Mouse (Mus musculus) left cerebral cortex, adult 2 months (tissue): Measurements from ENCODE around the gene Wsb2. TPM values are rescaled to one million over a fixed set of nuclear protein-coding genes. Genes with fewer than 3 reads are reported as not detected.

Source experiments
- DNase-seq, 2 experiments: peaks; one replicate each; pipeline ENCODE4 v3.0.0; 2021 to 2022; ENCODE audit warnings: low spot score in 2 of 2, mixed read lengths in 1 of 2; ENCODE audit errors: extremely low spot score in 1 of 2
- H3K27ac ChIP-seq: fragments of 200-600 bp; 2 replicates; pipeline ENCODE4 v1.8.1; 2022
- H3K4me3 ChIP-seq: fragments of 200-600 bp; 2 replicates; pipeline ENCODE4 v1.8.1; 2022
- CTCF ChIP-seq: fragments of 200-600 bp; IDR thresholded peaks from 2 replicates; pipeline ENCODE4 v1.8.1; 2022; ENCODE audit warnings: antibody characterized with exemption, mild to moderate bottlenecking, moderate library complexity
- intact Hi-C: fragments of 180-260 bp; cut with DNase I; formaldehyde crosslinking; loops from one replicate; pipeline ENCODE4 v1.15.1; 2025
- long read RNA-seq, 2 experiments: library from polyadenylated mRNA; stranded (forward); transcript quantifications; one replicate each; pipeline ENCODE4 v2.0.0; 2021; ENCODE audit warnings: borderline mapping rate in 2 of 2
- total RNA-seq, 2 experiments: library from RNA; stranded (reverse); gene quantifications; 2 replicates each; pipeline ENCODE4 v1.2.3; 2021

Wsb2 gene
- 100 to 1,000 TPM; 302 TPM for total RNA-seq
- long read RNA-seq, experiment 1, transcript Wsb2-201 (9 exons, 2,421 nt), result major isoform, 805 of 905 reads
- long read RNA-seq, experiment 1, partial matches to known transcripts, result 36 of 905 reads
- long read RNA-seq, experiment 1, other reads (novel, unspliced or antisense), result 55 of 905 reads
- long read RNA-seq, experiment 2, transcript Wsb2-203 (2 exons, 3,357 nt), result minor isoform, 6 of 774 reads
- long read RNA-seq, experiment 2, transcript Wsb2-201 (9 exons, 2,421 nt), result major isoform, 718 of 774 reads
- long read RNA-seq, experiment 2, partial matches to known transcripts, result 24 of 774 reads
- long read RNA-seq, experiment 2, other reads (novel, unspliced or antisense), result 23 of 774 reads

GRCm38 (mm10) chr5:117357129-117357477 lies at the start of gene Wsb2:
Gene Wsb2, plus strand, starts transcription at chr5:117357304.
- peak; percentile 85 to 86 for DNase-seq
- Histone ChIP-seq H3K27ac (peak within 1 kb of the TSS; percentile 99), H3K4me3 (peak within 1 kb of the TSS; percentile 90)
- no peak for TF ChIP-seq CTCF
- intact Hi-C loops, result loop anchor here (1.0 to 5.0 kb wide), 3 partner anchors 38 to 115 kb away; partner anchors contain the start of gene Vsig10

DNA sequence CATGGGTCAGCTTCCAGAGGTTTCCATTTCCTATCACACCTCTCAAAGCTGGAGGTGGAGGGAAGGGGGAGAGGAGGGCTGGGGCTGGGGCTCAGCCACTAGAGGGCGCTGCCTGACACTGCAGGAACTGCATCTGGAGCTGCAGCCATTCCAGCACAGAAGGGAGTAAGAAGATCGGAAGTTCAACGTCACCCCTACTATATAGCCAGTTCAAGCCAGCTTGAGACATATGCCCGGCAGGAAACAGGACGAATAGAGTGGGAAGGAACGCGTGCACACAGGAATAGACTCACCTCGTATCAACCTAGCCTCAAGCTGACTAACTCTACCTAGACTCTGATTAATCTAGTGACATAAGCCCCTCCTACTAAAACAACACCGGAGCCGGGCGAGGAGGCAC lies 49.4 kb upstream of the Wsb2 start:
- no peak overlapping the region for H3K27ac ChIP-seq
- intact Hi-C loops, result loop anchor here (5.0 kb wide), 3 partner anchors 100 to 190 kb away; partner anchors contain the start of gene Suds3
- TF ChIP-seq CTCF, result peak; percentile 86
- no peak overlapping the region for H3K4me3 ChIP-seq
- peak; percentile 54 to 59 for DNase-seq

DNA sequence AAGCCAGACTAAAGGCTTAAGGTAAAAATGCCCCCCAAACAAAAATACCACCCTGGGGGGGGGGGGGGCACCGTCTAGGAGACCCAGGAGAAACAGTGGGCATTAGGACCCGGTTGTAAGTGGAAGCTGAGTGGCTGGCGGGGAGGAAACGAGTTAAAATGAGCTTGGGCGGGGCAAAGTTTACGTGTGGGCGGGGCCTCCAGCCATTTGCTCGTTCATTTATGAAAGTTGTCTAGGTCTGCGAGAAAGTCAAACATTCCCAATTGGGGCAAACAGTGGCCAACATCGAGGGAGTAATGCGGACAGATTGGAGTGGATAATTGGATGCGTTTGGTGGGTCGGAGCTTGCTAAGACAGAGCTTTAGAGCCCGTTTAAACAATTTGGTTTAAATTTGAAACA lies 43.7 kb upstream of the Wsb2 start:
- intact Hi-C loops, result no loop called here
- no peak for TF ChIP-seq CTCF

GRCm38 (mm10) chr5:117313909-117314308 lies 43.2 kb upstream of the Wsb2 start:
- no peak for TF ChIP-seq CTCF
- Histone ChIP-seq H3K27ac (no peak overlapping the region), H3K4me3 (no peak overlapping the region)
- DNase-seq, result no peak
- intact Hi-C loops, result no loop called here

More for the DNA sequence above, 43.7 kb upstream of the Wsb2 start:
- DNase-seq, result no peak
- no peak overlapping the region for H3K4me3 ChIP-seq
- no peak overlapping the region for H3K27ac ChIP-seq

DNA sequence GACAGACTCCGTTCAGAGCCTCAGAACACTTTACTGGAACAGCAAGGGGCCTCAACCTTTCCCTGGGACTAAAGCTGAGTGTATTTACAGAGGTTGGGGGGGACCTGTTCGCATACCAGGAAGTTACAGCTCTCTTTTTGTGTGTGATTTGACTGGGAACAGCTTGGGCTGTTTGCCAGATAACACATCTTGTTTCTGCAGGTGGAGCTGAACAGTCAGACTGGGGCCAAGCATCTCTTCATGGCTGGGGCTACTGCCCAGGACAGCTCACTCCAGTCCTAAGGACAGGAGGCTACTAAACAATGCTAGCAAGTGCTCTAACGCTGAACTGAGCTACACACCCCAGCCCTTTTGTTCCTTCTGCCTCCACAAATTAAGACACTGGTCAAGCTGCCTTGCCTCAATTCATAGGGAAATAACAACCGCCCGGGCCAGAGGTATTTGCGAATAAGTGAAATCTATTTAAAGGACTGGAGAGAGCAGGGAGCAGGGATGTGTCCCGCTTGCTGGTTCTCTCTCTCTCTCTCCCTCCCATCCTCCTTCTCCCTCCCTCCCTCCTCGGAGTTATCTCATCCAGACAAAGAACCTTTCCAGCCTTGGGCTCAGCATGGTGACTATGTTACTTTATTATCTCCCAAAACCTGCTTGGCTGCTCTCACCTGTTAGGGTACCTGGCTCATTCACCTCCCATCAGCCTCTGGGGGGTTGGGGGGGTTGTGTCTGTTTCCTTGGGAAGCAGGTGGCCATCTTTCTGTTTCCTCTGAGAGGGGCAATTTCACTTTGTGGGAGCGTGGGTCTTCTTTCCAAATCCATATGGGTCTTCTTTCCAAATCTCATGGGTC lies 42.3 kb upstream of the Wsb2 start:
- intact Hi-C loops, result no loop called here
- no peak for DNase-seq
- H3K4me3 ChIP-seq, result no peak overlapping the region
- no peak overlapping the region for H3K27ac ChIP-seq
- no peak for TF ChIP-seq CTCF

DNA sequence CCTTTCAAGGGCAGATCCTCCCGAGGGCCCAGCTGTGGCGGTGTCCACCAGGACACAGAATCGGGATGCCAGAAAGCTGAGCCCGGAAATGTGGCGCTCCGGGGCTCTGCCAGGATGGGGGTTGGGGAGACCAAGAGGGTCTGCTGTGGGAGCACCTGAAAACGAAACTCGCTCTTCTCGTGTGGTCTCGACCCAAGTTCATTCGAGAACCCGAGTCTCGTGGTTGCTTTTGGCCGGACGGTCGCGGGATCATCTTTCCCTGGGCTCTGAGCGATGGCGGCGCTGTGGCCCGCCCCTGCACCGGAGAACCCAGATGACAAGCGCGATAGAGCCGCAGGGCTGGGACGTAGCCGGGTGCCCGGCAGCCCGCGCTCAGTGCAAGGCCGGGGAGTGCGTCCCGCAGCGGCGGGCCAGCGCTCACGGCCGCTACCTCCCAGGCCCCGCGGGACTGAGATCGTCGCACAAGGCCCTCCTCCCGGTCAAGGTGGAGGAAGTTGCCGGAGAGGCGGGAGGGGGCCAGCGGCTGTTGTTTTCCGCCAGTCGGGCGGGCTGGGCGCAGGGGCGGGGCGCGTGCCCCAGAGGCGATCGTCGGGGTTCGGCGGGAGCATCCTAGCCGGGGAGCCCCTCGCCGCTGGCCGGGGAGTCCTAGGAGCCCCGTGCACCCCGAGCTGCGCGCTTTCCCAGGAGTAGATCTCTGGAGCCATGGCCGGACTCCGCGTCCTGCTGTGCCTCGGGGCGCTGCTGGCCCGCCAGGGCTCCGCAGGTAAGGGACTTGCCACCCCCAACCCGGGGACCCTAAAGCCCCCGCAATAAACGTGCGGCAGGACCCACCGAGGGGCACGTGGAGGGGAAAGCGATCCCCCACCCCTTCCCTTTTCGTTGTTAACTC lies 38.1 kb upstream of the Wsb2 start, which contains the start of gene Vsig10:
TSS of gene Vsig10 (plus strand) at position 343 of the 889 bp plus-strand sequence.
- intact Hi-C loops, result loop anchor here (2.0 kb wide), 1 partner anchor 38 kb away; the partner anchor contains the start of gene Wsb2
- H3K27ac ChIP-seq, result peak within 1 kb of the TSS; percentile 78
- TF ChIP-seq CTCF, result no peak
- DNase-seq, result peak; percentile 32 to 45
- peak within 1 kb of the TSS; percentile 72 for H3K4me3 ChIP-seq

DNA sequence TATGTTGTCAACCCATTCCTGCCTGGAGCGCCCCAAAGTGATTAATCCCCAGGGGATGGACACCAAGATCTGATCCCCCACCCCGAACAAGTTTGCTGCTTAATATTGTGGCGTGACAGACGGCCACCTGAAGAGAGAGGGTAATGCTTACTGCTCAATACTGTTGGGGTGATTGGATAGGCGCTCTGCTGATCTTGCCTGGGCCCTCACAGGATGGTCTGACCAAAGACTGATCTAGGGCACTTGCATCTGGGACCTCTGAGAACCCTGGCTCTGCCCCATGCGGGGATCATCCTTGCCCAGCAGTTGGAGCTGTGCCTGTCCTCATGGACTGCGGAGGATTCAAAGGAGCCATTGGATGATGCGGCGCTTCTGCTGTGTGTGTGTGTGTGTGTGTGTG lies 33.4 kb upstream of the Wsb2 start:
- TF ChIP-seq CTCF, result no peak
- intact Hi-C loops, result no loop called here
- Histone ChIP-seq H3K4me3 (no peak overlapping the region), H3K27ac (no peak overlapping the region)
- DNase-seq, result no peak

GRCm38 (mm10) chr5:117326408-117326807 lies 30.7 kb upstream of the Wsb2 start:
- no peak for TF ChIP-seq CTCF
- intact Hi-C loops, result no loop called here
- Histone ChIP-seq H3K4me3 (no peak overlapping the region), H3K27ac (no peak overlapping the region)
- DNase-seq, result no peak

DNA sequence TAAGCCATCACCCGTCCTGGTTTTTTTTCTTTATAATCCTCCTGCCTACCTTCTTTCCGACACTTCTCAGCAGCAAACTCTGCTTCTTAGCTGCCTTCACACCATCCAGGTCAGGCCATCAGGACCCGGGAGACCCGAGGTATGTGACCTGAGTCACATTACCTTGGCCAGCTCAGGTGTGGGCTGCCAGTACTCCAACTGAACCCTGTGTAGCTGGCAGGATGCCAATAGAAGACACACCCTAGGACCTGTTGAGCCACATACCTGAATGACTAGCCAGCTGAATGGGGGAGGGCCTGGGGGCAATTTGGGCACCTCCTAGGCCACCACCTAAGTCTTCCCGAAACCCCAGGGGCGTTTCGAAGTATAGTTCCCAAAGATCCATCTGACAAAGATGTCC lies 26.6 kb upstream of the Wsb2 start:
- no peak for DNase-seq
- H3K27ac ChIP-seq, result no peak overlapping the region
- no peak for TF ChIP-seq CTCF
- intact Hi-C loops, result no loop called here
- no peak overlapping the region for H3K4me3 ChIP-seq

DNA sequence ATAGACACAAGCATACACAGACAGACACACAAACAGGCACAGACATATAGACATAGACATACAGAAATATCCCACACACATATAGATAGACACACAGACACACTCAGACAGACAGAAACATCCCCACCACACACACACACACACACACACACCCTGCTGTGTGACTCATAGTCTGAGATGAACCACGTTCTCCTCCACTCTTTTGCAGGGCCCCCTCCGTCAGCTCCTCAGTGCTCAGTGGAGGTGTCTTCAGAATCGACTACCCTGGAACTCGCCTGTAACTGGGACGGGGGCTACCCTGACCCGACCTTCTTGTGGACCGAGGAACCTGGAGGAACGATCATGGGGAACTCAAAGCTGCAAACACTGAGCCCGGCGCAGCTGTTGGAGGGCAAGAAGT lies 19.1 kb upstream of the Wsb2 start:
- intact Hi-C loops, result no loop called here
- Histone ChIP-seq H3K4me3 (no peak overlapping the region), H3K27ac (no peak overlapping the region)
- no peak for DNase-seq
- no peak for TF ChIP-seq CTCF

- no peak overlapping the region for H3K4me3 ChIP-seq
- no peak overlapping the region for H3K27ac ChIP-seq
- intact Hi-C loops, result no loop called here
- DNase-seq, result no peak
- no peak for TF ChIP-seq CTCF
These were observed 18.6 kb upstream of the Wsb2 start for GRCm38 (mm10) chr5:117338503-117338902.
